ENCODE assay signal across 9 mouse cellular contexts in the genomic region with DNA sequence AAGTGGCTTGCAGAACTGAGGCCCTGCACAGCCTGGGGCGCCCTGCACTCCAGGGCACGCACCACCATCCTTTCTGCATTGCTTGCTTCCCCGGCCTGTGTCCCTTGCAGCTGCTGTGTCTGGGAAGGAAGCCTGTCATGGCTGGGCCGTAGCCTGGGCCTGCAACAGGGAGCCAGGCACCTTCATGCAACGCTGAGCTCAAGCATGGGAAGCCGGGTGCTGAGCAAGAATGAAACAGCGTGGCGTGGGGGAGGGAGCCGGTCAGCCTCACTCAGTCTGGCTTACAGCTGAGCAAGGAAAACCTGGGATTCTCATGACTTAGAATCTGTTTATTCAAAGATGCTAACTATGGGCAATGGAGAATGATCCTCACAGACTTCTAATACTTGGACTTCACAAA. TPM values are rescaled to one million over a fixed set of nuclear protein-coding genes. Genes with fewer than 3 reads are reported as not detected.
DNase-seq lines count a peak whose midpoint lies in the region; ATAC-seq and TF ChIP-seq lines count a peak whose summit lies in the region.
"Had no signal": no experiment of that assay in that cellular context is flagged by ENCODE, and none has a peak within 500 bp of the region (broad histone marks: within the 10 kb centered on the region; RNA-seq: fewer than 3 reads in every experiment).

No protein-coding gene starts in this region.

- ATAC-seq in Patski: peak; percentile 65
- no peak for ATAC-seq in activated CD4-positive, CD25-positive, alpha-beta regulatory T cell, adult 4 months

- TF ChIP-seq POLR2A in kidney, adult 2 months (IDR thresholded peaks at IDR 0.05; ENCODE audit: low read depth, low read length): no peak

- TF ChIP-seq CTCF in Patski (IDR thresholded peaks at IDR 0.05): no peak
- no peak for TF ChIP-seq CTCF in kidney, adult 2 months (conservative IDR thresholded peaks at IDR 0.05; ENCODE audit: insufficient read depth, insufficient read length, low read depth, low read length)

- POLR2A ChIA-PET in Patski (lab: Charles Lee): interaction anchor here (0.8 kb wide), 1 partner anchor 17 kb away, joined by 6 read pairs; no protein-coding TSS in a partner anchor

- intact Hi-C loops in gastrocnemius, postnatal 36 days (cut with DNase I): loop anchor here (5.0 kb wide), 1 partner anchor 34 kb away; no protein-coding TSS in a partner anchor
- intact Hi-C loops in left cerebral cortex, postnatal 4 days (cut with DNase I): no loop called here

- in situ Hi-C loops in Patski (cut with MboI; ENCODE audit: low pct_unique_long_range_greater_than_20kb): no loop called here

- no peaks in the 10 kb centered on the region; the same call in 1 of the 2 replicates for H3K4me1 ChIP-seq in kidney, adult 2 months (ENCODE audit: control insufficient read depth, insufficient read depth, low read length)
- H3K4me1 ChIP-seq: liver, embryonic 13.5 days had no signal

- no peaks in the 10 kb centered on the region for H3K27me3 ChIP-seq in Patski
- H3K27me3 ChIP-seq in kidney, adult 2 months (replicated peaks; ENCODE audit: control insufficient read depth, insufficient read depth, low read length): no peaks in the 10 kb centered on the region
- H3K27me3 ChIP-seq: liver, embryonic 13.5 days had no signal

- WGBS in kidney, adult 2 months: 49% methylated on average over 9 of the region's 9 CpGs

- H3K36me3 ChIP-seq in kidney, adult 2 months (ENCODE audit: control insufficient read depth, insufficient read depth, low read length): no peaks in the 10 kb centered on the region
- H3K36me3 ChIP-seq: liver, embryonic 13.5 days had no signal

- CTCF ChIA-PET in Patski (lab: Charles Lee): no interaction called here

- H3K27ac ChIP-seq in kidney, adult 2 months (ENCODE audit: insufficient read depth, low read depth, low read length): peak overlapping the region; percentile 66
- H3K27ac ChIP-seq: liver, embryonic 13.5 days had no signal

- peak; percentile 25 for DNase-seq in gastrocnemius, postnatal 10 days
- no peak for DNase-seq in gastrocnemius, postnatal 36 days
- DNase-seq in Patski (ENCODE audit: low read depth, low spot score): peak; percentile 15
- DNase-seq in kidney, adult 2 months: peak; percentile 68
- DNase-seq in left cerebral cortex, postnatal 4 days: peak; percentile 59
- no peak for DNase-seq in natural killer cell, adult 2 months (ENCODE audit: low spot score in 2 of 2)
- DNase-seq in spleen, adult 12 weeks (ENCODE audit: low spot score): no peak
- DNase-seq: liver, embryonic 13.5 days had no signal

- H3K4me3 ChIP-seq in kidney, adult 2 months (ENCODE audit: insufficient read depth, low read depth, low read length): no peak overlapping the region
- H3K4me3 ChIP-seq: liver, embryonic 13.5 days had no signal

RNA-seq across cellular contexts. Expression of gene 1700086D15Rik, which starts 33.1 kb away (rescaled TPM):
- total RNA-seq in gastrocnemius, postnatal 10 days (2021): under 1 TPM; 0.28 to 0.47 TPM
- total RNA-seq in gastrocnemius, postnatal 36 days (2021): under 1 TPM in 1 of 2 experiments, not detected in 1; 0.25 TPM
- polyA plus RNA-seq in Patski (2021): not detected
- 0.09 and 0.11 TPM in 2 replicates for polyA plus RNA-seq in kidney, adult 2 months (2012; rRNA removed)
- total RNA-seq in left cerebral cortex, postnatal 4 days (2021): 1 to 10 TPM; 4.5 to 5.4 TPM
- polyA plus RNA-seq in activated CD4-positive, CD25-positive, alpha-beta regulatory T cell, adult 4 months (2017; shearing (Covaris generic)): not detected
- polyA plus RNA-seq: liver, embryonic 13.5 days had no signal

RNA-seq across cellular contexts. Expression of gene Arhgap44, which starts 36.2 kb away (rescaled TPM):
- total RNA-seq in gastrocnemius, postnatal 10 days (2021): 1 to 10 TPM; 6.0 to 7.7 TPM
- total RNA-seq in gastrocnemius, postnatal 36 days (2021): 1 to 10 TPM; 6.8 to 9.0 TPM
- polyA plus RNA-seq in Patski (2021): 13.1 TPM
- 5.0 and 6.7 TPM in 2 replicates for polyA plus RNA-seq in kidney, adult 2 months (2012; rRNA removed)
- total RNA-seq in left cerebral cortex, postnatal 4 days (2021): 10 to 100 TPM; 64.0 to 68.3 TPM
- under 1 TPM in 1 of 2 experiments, not detected in 1; 0.25 TPM for polyA plus RNA-seq in activated CD4-positive, CD25-positive, alpha-beta regulatory T cell, adult 4 months (2017; shearing (Covaris generic))

Comparison
In these comparisons a context has a peak if more than half of its experiments do, and no peak if none do; other contexts are left out.
1. DNase-seq: peak in gastrocnemius, postnatal 10 days (single experiment), Patski (single experiment), kidney, adult 2 months (single experiment) and left cerebral cortex, postnatal 4 days (single experiment); none in gastrocnemius, postnatal 36 days (0 of 2), natural killer cell, adult 2 months (0 of 2) and spleen, adult 12 weeks (single experiment).
2. RNA of gene Arhgap44, which starts 36.2 kb away (total RNA-seq): 64.0 to 68.3 TPM in left cerebral cortex, postnatal 4 days; 6.8 to 9.0 TPM in gastrocnemius, postnatal 36 days and 6.0 to 7.7 TPM in gastrocnemius, postnatal 10 days; every median in the first group is over 4 times any median in the second.